Mouse (Mus musculus) hindbrain, embryonic 14.5 days (tissue): ENCODE data around the gene Pqlc2. TPM values are rescaled to one million over a fixed set of nuclear protein-coding genes. Genes with fewer than 3 reads are reported as not detected.
A peak's percentile ranks its signal among the peaks of the same experiment; 100 is the strongest.

ENCODE experiments used
- ATAC-seq: fragments of 200-750 bp; cut with Nextera tagmentation; 2 replicates; pipeline ENCODE4 v1.8.0; 2017; ENCODE audit warnings: moderate number of reproducible peaks, mild to moderate bottlenecking, moderate TSS enrichment, moderate library complexity; ENCODE audit not compliant: low FRiP score
- DNase-seq: peaks from one replicate; pipeline ENCODE4 v3.0.0-alpha.2; 2015; ENCODE audit warnings: low spot score
- H3K27ac ChIP-seq: fragments of 300-500 bp; sonication (generic); 2 replicates; pipeline ENCODE4 v1.5.1; 2014; ENCODE audit warnings: mild to moderate bottlenecking, moderate library complexity
- H3K27me3 ChIP-seq: fragments of 300-500 bp; sonication (generic); 2 replicates; pipeline ENCODE4 v1.6.1; 2014; ENCODE audit warnings: mild to moderate bottlenecking, low read length, mixed read lengths; ENCODE audit not compliant: control insufficient read depth, insufficient read depth
- H3K36me3 ChIP-seq: fragments of 300-500 bp; sonication (generic); replicated peaks from 2 replicates; pipeline ENCODE4 v1.6.1; 2014; ENCODE audit not compliant: control insufficient read depth, insufficient read depth
- H3K4me1 ChIP-seq: fragments of 300-500 bp; sonication (generic); replicated peaks from 2 replicates; pipeline ENCODE4 v1.6.1; 2014; ENCODE audit warnings: antibody characterized with exemption, low read length, mixed read lengths; ENCODE audit not compliant: control insufficient read depth, insufficient read depth
- H3K4me2 ChIP-seq: fragments of 300-500 bp; sonication (generic); replicated peaks from 2 replicates; pipeline ENCODE4 v1.6.1; 2014; ENCODE audit warnings: mild to moderate bottlenecking, moderate library complexity
- H3K4me3 ChIP-seq: fragments of 300-500 bp; sonication (generic); replicated peaks from 2 replicates; pipeline ENCODE4 v1.5.1; 2014; ENCODE audit warnings: mild to moderate bottlenecking, low read length
- H3K9ac ChIP-seq: fragments of 300-500 bp; sonication (generic); 2 replicates; pipeline ENCODE4 v1.6.1; 2014
- H3K9me3 ChIP-seq: fragments of 300-500 bp; sonication (generic); 2 replicates; pipeline ENCODE4 v1.6.1; 2016; ENCODE audit warnings: low read length; ENCODE audit not compliant: control insufficient read depth
- WGBS: fragments of 180-500 bp; shearing (Covaris S2); extraction: QIAGEN DNeasy Blood & Tissue Kit; methylation state at CpG from one replicate; pipeline ENCODE4 v1.1.7; 2014; 5-methylcytosine and 5-hydroxymethylcytosine counted together
- polyA plus RNA-seq: library from polyadenylated mRNA; unstranded; fragments of >200 nt; fragmentation: Nextera tagmentation; extraction: Ambion mirVana; gene quantifications from 2 replicates; pipeline ENCODE4 v1.2.1, GENCODE M21; 2014

Gene Pqlc2
- polyA plus RNA-seq, 1 experiment from 2014 or later: 13.3 TPM

DNA sequence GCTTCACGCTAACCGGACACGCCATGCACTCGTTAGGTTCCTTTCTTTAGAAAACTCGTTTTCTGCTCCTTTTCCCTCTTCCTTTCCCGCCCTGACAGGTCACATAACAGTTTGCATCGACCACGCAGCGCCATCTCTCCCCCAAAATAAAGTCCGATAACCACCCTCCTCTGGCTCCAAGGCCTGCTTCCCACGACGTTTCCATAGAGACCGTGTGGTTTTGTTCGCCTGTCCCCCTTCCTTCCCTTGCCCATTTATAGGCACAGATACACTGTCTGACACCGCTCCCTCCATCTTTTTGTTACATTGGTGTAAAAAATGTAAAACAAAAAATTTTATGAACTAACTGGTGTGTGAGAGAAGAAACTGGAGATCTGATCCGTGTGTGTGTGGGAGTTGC lies 19.4 kb downstream of the Pqlc2 start:
- 84% methylated on average over 16 of the region's 16 CpGs for WGBS
- H3K36me3 ChIP-seq: peaks cover 41% of the 10 kb centered on the region

DNA sequence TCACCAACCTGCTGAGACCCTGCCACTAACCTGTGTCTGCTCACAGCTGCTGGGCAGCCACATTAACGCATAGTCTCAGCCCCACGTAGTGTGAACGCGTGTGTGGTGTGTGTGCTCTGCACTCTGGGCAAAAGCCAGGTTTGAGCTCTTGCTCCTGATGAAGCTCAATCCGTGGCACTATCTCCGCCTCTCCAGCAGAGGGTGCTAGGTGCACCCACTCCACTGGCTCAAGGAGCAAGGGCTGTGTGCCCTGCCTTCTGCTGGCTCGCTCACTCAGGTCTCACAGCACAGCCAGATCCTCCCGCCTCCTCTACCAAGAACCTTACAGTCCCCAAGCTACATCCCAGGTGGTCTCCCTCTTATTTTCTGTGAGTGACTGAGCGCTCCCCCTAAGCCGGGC lies 21.5 kb downstream of the Pqlc2 start:
- ATAC-seq (no peak), DNase-seq (no peak)
- Histone ChIP-seq H3K27ac (no peak overlapping the region), H3K4me1 (no peaks in the 10 kb centered on the region), H3K27me3 (no peaks in the 10 kb centered on the region), H3K9ac (no peak overlapping the region), H3K4me3 (no peak overlapping the region), H3K9me3 (no peaks in the 10 kb centered on the region), H3K4me2 (no peak overlapping the region), H3K36me3 (peaks cover 46% of the 10 kb centered on the region)
- 61% methylated on average over 10 of the region's 10 CpGs for WGBS

More for the DNA sequence above, 19.4 kb downstream of the Pqlc2 start:
- ATAC-seq: no peak
- Histone ChIP-seq H3K27me3 (no peaks in the 10 kb centered on the region), H3K27ac (no peak overlapping the region), H3K4me2 (no peak overlapping the region), H3K9ac (no peak overlapping the region), H3K9me3 (no peaks in the 10 kb centered on the region), H3K4me1 (no peaks in the 10 kb centered on the region), H3K4me3 (no peak overlapping the region)
- no peak for DNase-seq

DNA sequence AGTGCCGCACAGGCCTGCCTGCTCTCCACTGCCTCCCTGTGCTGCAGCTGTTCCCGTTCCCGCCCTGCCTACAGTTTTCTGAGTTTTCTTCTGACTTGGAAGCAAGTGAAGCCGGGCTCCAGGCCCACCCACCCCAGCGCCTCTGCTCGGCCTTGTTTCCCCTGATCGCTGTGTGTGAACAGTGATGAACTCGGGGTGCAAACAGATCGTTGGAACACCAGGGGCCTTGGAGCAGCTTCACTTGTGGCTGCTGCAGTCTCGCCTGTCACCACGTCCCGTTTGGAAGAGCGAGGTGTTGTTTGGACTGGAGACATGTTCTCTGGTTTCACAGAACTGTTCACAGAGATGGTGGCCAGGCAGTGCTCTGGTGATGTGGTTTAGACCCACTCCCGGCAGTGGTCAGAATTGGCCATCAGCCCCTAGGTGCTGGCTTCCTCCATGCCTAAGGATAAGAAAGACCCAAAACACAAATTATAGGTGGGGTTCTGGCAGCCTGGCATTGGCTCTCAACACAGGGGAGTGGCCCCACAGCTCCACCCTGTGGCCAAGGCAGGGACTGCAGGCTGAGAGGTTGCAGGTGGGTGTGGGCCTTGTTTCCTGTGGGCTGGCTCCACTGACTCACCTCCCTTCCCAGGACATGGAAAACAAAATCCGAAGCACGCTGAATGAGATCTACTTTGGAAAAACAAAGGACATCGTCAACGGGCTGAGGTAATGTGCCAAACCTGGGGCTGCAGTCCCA lies 23.2 kb downstream of the Pqlc2 start:
- no peak overlapping the region for H3K4me3 ChIP-seq
- H3K36me3 ChIP-seq: peaks cover 59% of the 10 kb centered on the region
- H3K27me3 ChIP-seq: no peaks in the 10 kb centered on the region
- no peak overlapping the region for H3K9ac ChIP-seq
- ATAC-seq (no peak), DNase-seq (peak; percentile 72)
- H3K4me1 ChIP-seq: no peaks in the 10 kb centered on the region
- H3K4me2 ChIP-seq: no peak overlapping the region
- no peaks in the 10 kb centered on the region for H3K9me3 ChIP-seq
- no peak overlapping the region for H3K27ac ChIP-seq
- 86% methylated on average over 18 of the region's 18 CpGs for WGBS

DNA sequence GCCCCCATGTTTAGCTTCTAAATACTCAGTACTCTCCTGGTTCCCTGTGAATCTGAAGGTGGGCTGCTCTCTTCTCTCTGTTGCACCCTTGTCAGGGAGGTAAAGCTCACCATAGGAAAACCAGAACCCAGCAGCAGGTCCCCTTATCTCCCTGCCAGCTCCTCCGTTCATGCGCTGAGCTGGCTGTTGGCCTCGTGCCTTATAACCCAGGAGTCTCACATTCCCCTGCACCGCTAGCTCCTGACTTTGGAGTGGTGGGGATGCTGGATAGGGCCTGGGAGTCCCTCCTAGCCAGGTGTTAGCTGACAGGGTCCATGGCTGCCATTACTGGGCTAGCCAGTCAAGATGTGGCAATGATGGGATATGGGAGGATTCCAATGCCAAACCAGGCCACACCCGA lies 24.3 kb downstream of the Pqlc2 start:
- no peak for ATAC-seq
- 91% methylated on average over 5 of the region's 5 CpGs for WGBS
- no peak overlapping the region for H3K27ac ChIP-seq
- peaks cover 67% of the 10 kb centered on the region for H3K36me3 ChIP-seq
- H3K4me1 ChIP-seq: no peaks in the 10 kb centered on the region
- no peak for DNase-seq
- no peaks in the 10 kb centered on the region for H3K27me3 ChIP-seq
- no peak overlapping the region for H3K4me2 ChIP-seq
- no peaks in the 10 kb centered on the region for H3K9me3 ChIP-seq
- no peak overlapping the region for H3K9ac ChIP-seq
- H3K4me3 ChIP-seq: no peak overlapping the region

DNA sequence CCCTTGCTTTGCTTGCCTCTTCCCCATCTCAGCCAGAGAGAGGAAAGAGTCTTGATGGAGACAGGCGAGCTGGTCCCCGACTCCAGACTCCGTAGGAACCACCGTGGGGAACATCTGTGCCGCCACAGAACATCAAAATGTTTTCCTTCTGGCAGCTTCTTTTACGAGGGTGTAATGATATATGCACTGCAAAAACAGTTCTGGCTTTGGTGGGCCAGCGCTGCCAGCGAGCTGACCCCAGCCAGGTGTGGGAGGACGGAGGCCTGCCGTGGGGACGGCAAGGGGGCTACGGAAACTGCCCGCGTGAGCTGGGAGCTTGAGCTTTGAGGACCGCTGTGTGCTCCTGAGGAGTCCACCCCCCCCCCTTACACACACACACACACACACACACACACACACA lies 25.6 kb downstream of the Pqlc2 start:
- ATAC-seq (no peak), DNase-seq (no peak)
- Histone ChIP-seq H3K4me1 (no peaks in the 10 kb centered on the region), H3K36me3 (peaks cover 68% of the 10 kb centered on the region), H3K4me2 (no peak overlapping the region), H3K27ac (no peak overlapping the region), H3K4me3 (no peak overlapping the region), H3K9me3 (no peaks in the 10 kb centered on the region), H3K27me3 (no peaks in the 10 kb centered on the region), H3K9ac (no peak overlapping the region)
- WGBS: 83% methylated on average over 15 of the region's 15 CpGs

DNA sequence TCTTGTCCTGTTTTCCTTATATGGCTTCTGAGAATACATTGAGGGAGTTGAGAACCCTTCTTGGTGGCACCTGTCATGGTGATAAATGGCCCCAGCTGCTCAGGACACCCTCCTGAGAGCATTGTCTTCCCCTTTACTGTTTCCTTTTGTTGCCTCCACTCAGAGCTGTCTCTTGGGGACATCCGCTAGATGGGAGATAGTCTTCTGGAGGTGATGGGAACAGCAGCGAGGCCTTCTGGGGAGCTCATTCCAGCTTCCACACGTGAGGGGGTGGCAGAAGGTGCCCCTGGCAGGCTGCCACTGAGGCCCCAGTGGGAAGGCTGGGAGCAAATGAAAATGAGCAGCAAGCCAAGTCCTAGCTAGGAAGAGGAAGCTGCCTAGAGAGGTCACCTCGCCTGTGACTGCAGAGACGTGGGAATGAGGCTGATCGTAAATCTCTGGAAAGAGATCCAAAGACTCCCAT lies 27.5 kb downstream of the Pqlc2 start:
- no peak for ATAC-seq
- Histone ChIP-seq H3K4me1 (no peaks in the 10 kb centered on the region), H3K4me2 (no peak overlapping the region), H3K9ac (no peak overlapping the region), H3K27ac (no peak overlapping the region), H3K4me3 (no peak overlapping the region), H3K36me3 (peaks cover 59% of the 10 kb centered on the region), H3K9me3 (no peaks in the 10 kb centered on the region), H3K27me3 (no peaks in the 10 kb centered on the region)
- no peak for DNase-seq
- WGBS: 43% methylated on average over 6 of the region's 6 CpGs

DNA sequence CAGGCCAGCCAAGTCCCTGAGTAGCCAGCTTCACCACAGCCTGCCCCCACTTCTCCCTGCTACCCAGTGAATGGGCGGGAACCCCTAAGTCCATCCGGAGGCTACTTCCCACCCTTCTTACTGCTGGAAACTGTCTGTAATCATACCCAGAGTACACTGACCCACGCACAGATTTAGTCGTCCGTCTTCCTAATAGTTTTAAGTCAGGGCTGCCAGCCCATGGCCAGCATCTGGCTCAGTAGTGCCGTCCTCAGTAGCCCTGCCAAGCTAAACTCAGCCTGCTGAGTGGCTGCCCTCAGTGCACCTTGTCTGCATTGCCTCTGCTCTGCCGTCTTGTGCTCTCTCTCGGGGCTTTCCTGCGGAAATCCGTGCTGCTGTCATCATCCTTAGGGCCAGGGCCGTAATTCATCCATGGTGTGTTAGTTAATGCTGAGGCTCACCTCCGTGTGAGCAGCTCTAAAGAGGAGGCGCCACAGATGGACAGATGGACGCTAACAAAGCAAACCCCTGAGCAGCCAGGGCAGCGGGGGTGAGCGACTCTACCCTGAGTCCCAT lies 28.6 kb downstream of the Pqlc2 start:
- peaks cover 53% of the 10 kb centered on the region for H3K36me3 ChIP-seq
- no peak overlapping the region for H3K4me3 ChIP-seq
- no peak overlapping the region for H3K9ac ChIP-seq
- H3K27me3 ChIP-seq: no peaks in the 10 kb centered on the region
- no peak for DNase-seq
- no peaks in the 10 kb centered on the region for H3K4me1 ChIP-seq
- H3K9me3 ChIP-seq: no peaks in the 10 kb centered on the region
- no peak overlapping the region for H3K27ac ChIP-seq
- 75% methylated on average over 16 of the region's 16 CpGs for WGBS
- H3K4me2 ChIP-seq: no peak overlapping the region
- no peak for ATAC-seq

DNA sequence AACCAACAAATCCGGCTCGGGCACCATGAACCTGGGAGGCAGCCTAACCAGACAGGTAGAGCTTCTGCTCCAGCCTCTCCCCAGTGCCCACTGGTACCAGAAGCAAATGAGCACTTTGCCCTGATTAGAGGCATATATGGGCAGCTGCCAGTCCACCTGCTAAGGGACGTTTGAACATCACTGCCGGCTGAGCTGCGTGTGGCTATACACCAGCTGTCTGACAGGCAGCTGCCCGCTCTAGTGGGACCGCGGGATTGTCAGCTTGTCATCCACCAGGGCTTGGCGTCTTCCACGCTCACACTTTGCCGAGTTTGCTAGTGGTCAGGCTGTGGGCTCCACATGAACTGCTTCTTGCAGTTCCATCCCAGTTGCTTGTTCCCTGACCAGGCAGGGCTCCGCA lies 30.0 kb downstream of the Pqlc2 start:
- H3K36me3 ChIP-seq: peaks cover 44% of the 10 kb centered on the region
- no peaks in the 10 kb centered on the region for H3K4me1 ChIP-seq
- ATAC-seq (no peak), DNase-seq (no peak)
- no peaks in the 10 kb centered on the region for H3K27me3 ChIP-seq
- no peak overlapping the region for H3K27ac ChIP-seq
- H3K4me3 ChIP-seq: no peak overlapping the region
- H3K9ac ChIP-seq: no peak overlapping the region
- H3K9me3 ChIP-seq: no peaks in the 10 kb centered on the region
- WGBS: 91% methylated on average over 12 of the region's 12 CpGs
- no peak overlapping the region for H3K4me2 ChIP-seq

DNA sequence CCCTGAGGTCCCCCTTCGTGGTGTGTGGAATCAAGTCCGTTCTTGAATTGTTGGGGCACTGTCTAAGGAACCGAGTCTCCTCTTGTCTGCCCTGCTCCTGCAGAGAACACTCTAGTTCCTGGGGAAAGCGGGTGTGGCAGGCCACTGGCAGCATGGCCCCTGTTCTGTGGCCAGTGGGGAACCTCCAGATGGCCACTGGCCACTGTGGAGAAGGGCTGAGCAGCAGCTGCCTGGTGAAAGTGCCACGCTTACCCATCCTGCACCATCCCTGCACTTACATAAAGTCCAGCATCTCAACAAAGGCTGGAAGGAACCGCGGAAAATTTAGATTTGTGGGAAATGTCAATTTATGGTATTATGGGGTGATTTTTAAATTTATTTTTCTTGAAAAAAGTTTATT lies 34.1 kb downstream of the Pqlc2 start:
- Histone ChIP-seq H3K4me1 (no peaks in the 10 kb centered on the region), H3K9ac (no peak overlapping the region), H3K4me2 (no peak overlapping the region), H3K27me3 (no peaks in the 10 kb centered on the region), H3K27ac (no peak overlapping the region), H3K36me3 (peaks cover 39% of the 10 kb centered on the region), H3K9me3 (no peaks in the 10 kb centered on the region), H3K4me3 (no peak overlapping the region)
- DNase-seq (no peak), ATAC-seq (no peak)
- 89% methylated on average over 7 of the region's 7 CpGs for WGBS
